Mouse (Mus musculus) midbrain, postnatal 0 days (tissue): Measurements from ENCODE around the gene Dtl. TPM values are rescaled to one million over a fixed set of nuclear protein-coding genes. Genes with fewer than 3 reads are reported as not detected.

ENCODE experiments used
- ATAC-seq: fragments of 200-750 bp; cut with Nextera tagmentation; 2 replicates; pipeline ENCODE4 v1.8.0; 2017; ENCODE audit warnings: moderate number of reproducible peaks, mild to moderate bottlenecking, moderate TSS enrichment, moderate library complexity; ENCODE audit not compliant: low FRiP score
- DNase-seq: peaks from one replicate; pipeline ENCODE4 v3.0.0-alpha.2; 2015; ENCODE audit warnings: low spot score
- H3K27ac ChIP-seq: fragments of 300-500 bp; sonication (generic); 2 replicates; pipeline ENCODE4 v1.5.1; 2014; ENCODE audit warnings: low read depth, mild to moderate bottlenecking, low read length, mixed read lengths
- H3K27me3 ChIP-seq: fragments of 300-500 bp; sonication (generic); 2 replicates; pipeline ENCODE4 v1.6.1; 2014; ENCODE audit warnings: low read length, control low read depth, mixed read lengths; ENCODE audit not compliant: insufficient read depth
- H3K36me3 ChIP-seq: fragments of 300-500 bp; sonication (generic); 2 replicates; pipeline ENCODE4 v1.6.1; 2014; ENCODE audit warnings: low read length, control low read depth, mixed read lengths; ENCODE audit not compliant: insufficient read depth
- H3K4me1 ChIP-seq: fragments of 300-500 bp; sonication (generic); 2 replicates; pipeline ENCODE4 v1.6.1; 2014; ENCODE audit warnings: mild to moderate bottlenecking, control low read depth, antibody characterized with exemption, low read length, mixed read lengths; ENCODE audit not compliant: insufficient read depth
- H3K4me2 ChIP-seq: fragments of 300-500 bp; sonication (generic); 2 replicates; pipeline ENCODE4 v1.6.1; 2014; ENCODE audit warnings: low read depth, mild to moderate bottlenecking, low read length, mixed read lengths; ENCODE audit not compliant: poor library complexity, severe bottlenecking
- H3K4me3 ChIP-seq: fragments of 300-500 bp; sonication (generic); 2 replicates; pipeline ENCODE4 v1.5.1; 2014; ENCODE audit warnings: low read depth, mild to moderate bottlenecking, low read length, moderate library complexity
- H3K9ac ChIP-seq: fragments of 300-500 bp; sonication (generic); replicated peaks from 2 replicates; pipeline ENCODE4 v1.6.1; 2014; ENCODE audit warnings: mild to moderate bottlenecking, low read length, moderate library complexity, mixed read lengths; ENCODE audit not compliant: poor library complexity, severe bottlenecking
- H3K9me3 ChIP-seq: fragments of 300-500 bp; sonication (generic); 2 replicates; pipeline ENCODE4 v1.6.1; 2016; ENCODE audit warnings: low read length, control low read depth
- CTCF ChIP-seq: IDR thresholded peaks from 2 replicates; pipeline ENCODE4 v1.5.1; 2016; ENCODE audit warnings: antibody characterized with exemption, mild to moderate bottlenecking
- WGBS: fragments of 180-500 bp; shearing (Covaris S2); extraction: QIAGEN DNeasy Blood & Tissue Kit; methylation state at CpG from one replicate; pipeline ENCODE4 v1.1.7; 2014; 5-methylcytosine and 5-hydroxymethylcytosine counted together
- polyA plus RNA-seq: library from polyadenylated mRNA; unstranded; fragments of >200 nt; fragmentation: Nextera tagmentation; extraction: Ambion mirVana; gene quantifications from 2 replicates; pipeline ENCODE4 v1.2.1, GENCODE M21; 2015
- total RNA-seq: library from RNA; depleted of rRNA; stranded (reverse); fragments of >200 nt; gene quantifications from 2 replicates; pipeline ENCODE4 v1.2.3, GENCODE M21; 2014; rRNA removed

Gene Dtl
- total RNA-seq (2.5 and 3.1 TPM in 2 replicates), polyA plus RNA-seq (1.7 and 2.0 TPM in 2 replicates)

GRCm38 (mm10) chr1:191575458-191576247, at the start of gene Dtl, which contains the start of gene Ints7:
TSS of gene Dtl (minus strand) at chr1:191575544.
TSS of gene Ints7 (plus strand) at chr1:191575636.
- TF ChIP-seq CTCF: peak; percentile 99
- Histone ChIP-seq H3K4me3 (peak within 1 kb of the TSS; percentile 79), H3K27me3 (no peaks in the 10 kb centered on the region), H3K4me2 (peak within 1 kb of the TSS; percentile 97), H3K9ac (0 out of 2 replicates have a peak within 1 kb of the TSS, but pooled peaks have one; percentile 33), H3K36me3 (no peaks in the 10 kb centered on the region), H3K9me3 (no peaks in the 10 kb centered on the region), H3K4me1 (peaks cover 11% of the 10 kb centered on the region), H3K27ac (peak within 1 kb of the TSS; percentile 88)
- peak; percentile 99 for ATAC-seq
- WGBS: under 1% methylated on average over 70 of the region's 70 CpGs
- DNase-seq: peak; percentile 100

DNA sequence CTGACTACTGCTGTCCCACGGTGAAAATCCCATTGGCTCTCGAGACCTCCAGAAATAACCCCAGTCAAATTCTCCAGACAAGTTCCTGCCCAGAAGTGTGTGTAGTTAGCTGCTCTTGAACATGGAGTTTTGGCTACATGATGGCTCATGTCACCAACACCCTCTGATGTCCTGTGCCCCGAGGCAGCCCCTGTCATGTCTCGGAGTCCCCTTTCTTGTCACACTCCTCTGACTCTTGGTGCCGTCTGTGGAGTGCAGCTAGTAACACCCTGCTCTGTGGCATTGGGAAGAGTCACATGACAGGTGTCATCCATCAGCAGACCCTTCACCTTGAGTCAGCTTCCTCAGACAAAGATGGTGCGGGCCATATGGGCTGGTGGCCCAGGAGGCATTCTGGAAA, 49.7 kb upstream of the Dtl start:
- TF ChIP-seq CTCF: no peak
- Histone ChIP-seq H3K4me1 (no peaks in the 10 kb centered on the region), H3K9me3 (no peaks in the 10 kb centered on the region), H3K27me3 (no peaks in the 10 kb centered on the region), H3K36me3 (peaks cover 24% of the 10 kb centered on the region), H3K27ac (no peak overlapping the region), H3K9ac (no peak overlapping the region), H3K4me2 (no peak overlapping the region), H3K4me3 (no peak overlapping the region)
- DNase-seq (no peak), ATAC-seq (no peak)
- 71% methylated on average over 6 of the region's 6 CpGs for WGBS

DNA sequence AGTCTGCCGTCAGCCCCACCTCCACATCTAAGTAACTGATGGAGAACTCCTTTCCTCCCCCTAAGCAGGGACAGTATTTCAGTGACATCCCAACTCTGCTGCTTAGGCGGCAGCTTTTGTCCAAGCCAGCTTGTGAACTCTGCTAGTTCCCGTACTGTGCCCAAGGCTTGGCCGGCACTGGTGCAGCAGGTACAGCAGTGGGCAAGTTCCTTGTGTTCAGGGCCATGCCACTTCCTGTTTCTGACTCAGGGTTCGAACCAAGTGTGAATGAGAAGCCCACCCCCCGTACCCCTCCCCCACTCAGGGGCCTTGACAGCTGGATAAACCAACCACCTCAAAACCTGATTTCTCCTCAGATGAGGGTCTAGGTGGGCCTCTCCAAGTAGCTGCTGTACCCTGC, 49.1 kb upstream of the Dtl start:
- Histone ChIP-seq H3K36me3 (peaks cover 30% of the 10 kb centered on the region), H3K4me3 (no peak overlapping the region), H3K27me3 (no peaks in the 10 kb centered on the region), H3K4me1 (no peaks in the 10 kb centered on the region), H3K9me3 (no peaks in the 10 kb centered on the region), H3K27ac (no peak overlapping the region), H3K4me2 (no peak overlapping the region), H3K9ac (no peak overlapping the region)
- no peak for TF ChIP-seq CTCF
- 78% methylated on average over 6 of the region's 6 CpGs for WGBS
- DNase-seq (no peak), ATAC-seq (no peak)

DNA sequence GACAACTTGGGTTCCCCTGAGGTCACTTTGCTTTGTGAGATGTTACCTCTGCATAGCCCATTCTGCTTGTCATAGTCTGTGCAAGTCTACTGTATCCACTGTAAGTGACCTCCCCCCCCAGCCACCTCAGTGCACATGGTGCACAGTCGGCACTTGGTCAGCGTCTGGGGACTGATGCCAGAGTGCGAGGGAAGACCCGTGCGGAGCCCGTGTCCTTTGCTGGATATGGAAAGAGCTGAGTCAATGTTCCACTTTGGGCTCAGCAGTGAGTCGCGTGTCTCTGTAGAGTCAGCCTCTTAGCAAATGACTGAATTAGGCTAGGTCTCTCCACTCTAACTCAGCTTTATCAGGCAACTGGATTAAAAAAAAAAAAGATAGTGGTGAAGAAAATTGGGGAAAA, 47.5 kb upstream of the Dtl start:
- peaks cover 42% of the 10 kb centered on the region for H3K36me3 ChIP-seq
- no peak for TF ChIP-seq CTCF
- DNase-seq: no peak

GRCm38 (mm10) chr1:191621096-191621495, 45.8 kb upstream of the Dtl start:
- WGBS: 95% methylated on average over 8 of the region's 8 CpGs

More for the DNA sequence above, 47.5 kb upstream of the Dtl start:
- Histone ChIP-seq H3K4me2 (no peak overlapping the region), H3K9ac (no peak overlapping the region), H3K27me3 (no peaks in the 10 kb centered on the region), H3K4me1 (no peaks in the 10 kb centered on the region), H3K9me3 (no peaks in the 10 kb centered on the region), H3K27ac (no peak overlapping the region), H3K4me3 (no peak overlapping the region)
- no peak for ATAC-seq
- WGBS: 95% methylated on average over 8 of the region's 8 CpGs

GRCm38 (mm10) chr1:191618067-191618766, 42.9 kb upstream of the Dtl start:
- no peaks in the 10 kb centered on the region for H3K27me3 ChIP-seq
- H3K9ac ChIP-seq: no peak overlapping the region
- TF ChIP-seq CTCF: no peak
- no peak overlapping the region for H3K27ac ChIP-seq
- H3K9me3 ChIP-seq: no peaks in the 10 kb centered on the region
- no peak for ATAC-seq
- whole genome bisulfite sequencing: 97% methylated on average over 12 of the region's 12 CpGs
- H3K4me1 ChIP-seq: no peaks in the 10 kb centered on the region
- H3K4me3 ChIP-seq: no peak overlapping the region
- DNase-seq: no peak
- no peak overlapping the region for H3K4me2 ChIP-seq
- H3K36me3 ChIP-seq: peaks cover 61% of the 10 kb centered on the region

More at GRCm38 (mm10) chr1:191621096-191621495, 45.8 kb upstream of the Dtl start:
- Histone ChIP-seq H3K9me3 (no peaks in the 10 kb centered on the region), H3K9ac (no peak overlapping the region), H3K4me1 (no peaks in the 10 kb centered on the region), H3K27ac (no peak overlapping the region), H3K36me3 (peaks cover 48% of the 10 kb centered on the region), H3K4me3 (no peak overlapping the region), H3K27me3 (no peaks in the 10 kb centered on the region), H3K4me2 (no peak overlapping the region)
- TF ChIP-seq CTCF: no peak
- ATAC-seq (no peak), DNase-seq (no peak)
